Mouse (Mus musculus): ENCODE data around the gene 4933417A18Rik. TPM values are rescaled to one million over a fixed set of nuclear protein-coding genes. Genes with fewer than 3 reads are reported as not detected.
"Not testable (repeated sequence)": the region's sequence is repeated elsewhere in the genome, so short reads cannot be mapped to it uniquely, and the experiment has no call there.

The 4933417A18Rik gene
- total RNA-seq (2015; ENCODE audit: low replicate concordance) (not detected in 2 replicates), total RNA-seq (2017; ENCODE audit: low replicate concordance) (not detected in 2 replicates)

- ATAC-seq (replicated peaks; ENCODE audit: low FRiP score, poor library complexity, severe bottlenecking), result no peak
Measured at GRCm38 (mm10) chr13:34924210-34924609, at the start of gene 4933417A18Rik, which contains the start of gene Fam217a. 4933417A18Rik (plus strand) TSS chr13:34924409. Fam217a (minus strand) TSS chr13:34924310.

- ATAC-seq (replicated peaks; ENCODE audit: low FRiP score, poor library complexity, severe bottlenecking), result not testable (repeated sequence)
Measured at GRCm38 (mm10) chr13:34874736-34875135, 49.5 kb upstream of the 4933417A18Rik start.

GRCm38 (mm10) chr13:34875166-34875710 is 49.0 kb upstream of the 4933417A18Rik start, which contains the start of gene Prpf4b:
Prpf4b (plus strand) TSS chr13:34875302.
- ATAC-seq (replicated peaks; ENCODE audit: low FRiP score, poor library complexity, severe bottlenecking), result peak; percentile 78

- peak; percentile 72 for ATAC-seq (replicated peaks; ENCODE audit: low FRiP score, poor library complexity, severe bottlenecking)
Measured at GRCm38 (mm10) chr13:34875741-34876445, 48.3 kb upstream of the 4933417A18Rik start.

DNA sequence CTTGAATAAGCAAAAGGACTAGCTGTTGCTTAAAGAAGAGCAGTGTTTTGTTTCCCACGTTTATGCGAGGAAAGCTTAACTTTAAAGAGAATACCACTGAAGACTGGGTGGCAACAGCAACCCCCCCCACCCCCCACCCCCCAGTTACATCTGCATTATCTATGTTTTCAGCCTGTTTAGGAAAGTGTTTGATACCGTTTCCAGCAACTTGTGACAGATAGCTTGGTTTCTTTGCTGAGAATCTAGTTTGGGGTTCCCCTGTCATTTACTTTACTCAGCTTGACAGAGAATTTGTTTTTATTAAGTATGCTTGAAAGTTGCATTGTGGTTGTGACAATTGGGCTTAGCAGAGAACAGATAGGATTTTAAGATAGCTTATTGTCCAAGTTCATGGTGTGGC is 47.7 kb upstream of the 4933417A18Rik start:
- ATAC-seq (replicated peaks; ENCODE audit: low FRiP score, poor library complexity, severe bottlenecking), result no peak

- ATAC-seq (replicated peaks; ENCODE audit: low FRiP score, poor library complexity, severe bottlenecking), result no peak
Measured at GRCm38 (mm10) chr13:34892871-34893270, 31.3 kb upstream of the 4933417A18Rik start.

GRCm38 (mm10) chr13:34914614-34915013 is 9.6 kb upstream of the 4933417A18Rik start:
- ATAC-seq (replicated peaks; ENCODE audit: low FRiP score, poor library complexity, severe bottlenecking), result no peak

DNA sequence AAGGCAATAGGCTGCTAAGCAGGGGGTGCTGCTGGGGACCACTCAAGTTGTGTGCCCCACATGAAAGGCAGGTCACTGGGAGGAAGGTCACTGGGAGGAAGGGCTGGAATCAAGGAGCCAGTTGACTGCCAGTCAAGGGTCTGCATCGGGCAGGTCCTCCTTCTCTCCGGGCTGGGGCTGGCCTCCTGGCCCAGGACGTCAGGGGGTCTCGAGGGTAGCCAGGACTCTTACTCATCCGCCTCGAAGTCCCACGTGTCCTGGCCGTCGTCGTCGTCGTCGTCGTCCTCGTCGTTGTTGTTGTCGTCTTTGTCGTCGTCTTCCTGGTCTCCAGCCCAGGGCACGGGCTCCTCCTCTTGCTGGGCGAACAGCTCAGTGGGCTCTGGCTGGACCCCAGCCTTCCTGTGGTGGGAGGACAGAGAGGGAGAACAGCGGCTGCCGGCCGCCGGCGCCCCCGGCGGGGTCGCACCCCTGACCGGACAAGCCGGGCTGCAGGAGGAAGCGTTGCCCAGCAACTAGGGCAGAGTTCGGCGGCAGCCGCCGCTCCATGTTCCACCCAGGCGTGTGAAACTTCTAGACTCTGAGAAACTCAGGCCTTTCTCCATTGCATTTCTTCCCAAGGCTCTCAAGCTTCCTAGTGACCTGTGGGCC is 7.6 kb upstream of the 4933417A18Rik start:
- ATAC-seq (replicated peaks; ENCODE audit: low FRiP score, poor library complexity, severe bottlenecking), result no peak

DNA sequence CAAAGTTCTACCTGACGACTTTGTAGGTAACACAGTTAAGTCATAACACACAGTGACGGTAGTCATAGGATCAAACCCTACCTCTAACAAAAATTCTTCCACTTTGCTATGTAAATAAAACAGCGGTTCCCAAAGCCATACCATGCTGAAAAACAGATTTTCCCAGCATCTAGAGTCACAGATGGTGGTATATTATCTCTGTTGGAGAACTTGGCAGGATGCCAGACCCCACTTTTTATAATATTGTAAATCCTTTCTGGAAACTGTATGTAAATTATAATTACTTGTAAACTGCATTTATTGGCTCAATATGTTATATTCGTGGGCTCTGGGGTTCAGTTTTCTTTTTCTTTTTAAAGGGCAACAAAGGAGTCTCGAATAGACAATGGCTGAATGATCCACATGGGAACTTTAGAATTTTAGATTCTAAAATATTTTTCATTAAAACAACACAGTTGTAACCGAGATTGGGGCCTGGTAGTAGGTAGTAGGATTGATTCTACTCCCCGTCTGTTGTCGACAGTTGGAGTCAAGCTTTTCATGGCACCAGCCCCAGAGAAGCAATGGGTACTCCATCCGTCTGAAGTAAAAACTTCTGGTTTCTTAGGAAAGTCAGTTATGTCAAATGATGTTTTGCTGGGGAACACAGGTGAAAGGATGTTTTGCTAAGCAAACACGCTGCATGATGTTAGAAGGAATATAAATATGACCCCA is 10.9 kb downstream of the 4933417A18Rik start:
- ATAC-seq (replicated peaks; ENCODE audit: low FRiP score, poor library complexity, severe bottlenecking), result no peak

DNA sequence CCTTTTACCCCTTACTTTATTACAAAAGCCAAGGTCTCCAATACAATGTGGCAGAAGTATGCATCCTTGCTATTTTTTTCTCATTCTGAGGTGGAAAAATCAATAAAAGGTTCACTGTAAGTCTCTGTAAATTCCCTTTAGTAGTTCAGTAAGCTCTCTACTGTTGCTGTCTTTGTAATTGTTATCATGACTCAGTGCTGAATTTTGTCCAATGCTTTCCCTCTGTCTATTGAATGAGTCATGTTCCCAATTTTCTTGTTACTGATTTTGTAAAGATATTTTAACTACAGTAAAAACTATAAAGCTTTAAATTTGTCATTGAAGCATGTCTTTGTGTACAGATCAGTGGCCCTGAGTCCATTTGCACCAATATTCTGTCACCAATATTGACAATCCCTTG is 18.2 kb downstream of the 4933417A18Rik start:
- no peak for ATAC-seq (replicated peaks; ENCODE audit: low FRiP score, poor library complexity, severe bottlenecking)

DNA sequence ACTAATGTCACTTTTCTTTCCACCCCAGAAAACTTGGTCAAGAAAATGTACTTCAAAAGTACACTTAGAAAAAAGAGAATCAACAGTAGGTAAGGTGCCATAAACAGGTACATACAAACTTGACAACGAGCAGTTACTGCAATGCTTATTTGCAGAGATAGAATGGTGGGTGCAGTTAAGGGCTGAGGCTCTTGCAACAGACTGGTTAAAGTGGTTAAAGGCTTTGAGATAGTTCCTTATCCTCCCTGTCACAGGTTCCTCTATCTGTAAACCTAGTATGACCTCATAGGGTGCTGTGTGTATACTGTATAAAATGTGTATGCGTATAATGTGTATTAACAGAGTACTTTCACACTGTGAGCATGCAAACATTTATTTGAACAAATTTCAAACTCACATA is 27.2 kb downstream of the 4933417A18Rik start:
- not testable (repeated sequence) for ATAC-seq (replicated peaks; ENCODE audit: low FRiP score, poor library complexity, severe bottlenecking)

GRCm38 (mm10) chr13:34956901-34957300 is 32.7 kb downstream of the 4933417A18Rik start:
- ATAC-seq (replicated peaks; ENCODE audit: low FRiP score, poor library complexity, severe bottlenecking), result no peak

GRCm38 (mm10) chr13:34958158-34958557 is 33.9 kb downstream of the 4933417A18Rik start:
- ATAC-seq (replicated peaks; ENCODE audit: low FRiP score, poor library complexity, severe bottlenecking), result not testable (repeated sequence)

DNA sequence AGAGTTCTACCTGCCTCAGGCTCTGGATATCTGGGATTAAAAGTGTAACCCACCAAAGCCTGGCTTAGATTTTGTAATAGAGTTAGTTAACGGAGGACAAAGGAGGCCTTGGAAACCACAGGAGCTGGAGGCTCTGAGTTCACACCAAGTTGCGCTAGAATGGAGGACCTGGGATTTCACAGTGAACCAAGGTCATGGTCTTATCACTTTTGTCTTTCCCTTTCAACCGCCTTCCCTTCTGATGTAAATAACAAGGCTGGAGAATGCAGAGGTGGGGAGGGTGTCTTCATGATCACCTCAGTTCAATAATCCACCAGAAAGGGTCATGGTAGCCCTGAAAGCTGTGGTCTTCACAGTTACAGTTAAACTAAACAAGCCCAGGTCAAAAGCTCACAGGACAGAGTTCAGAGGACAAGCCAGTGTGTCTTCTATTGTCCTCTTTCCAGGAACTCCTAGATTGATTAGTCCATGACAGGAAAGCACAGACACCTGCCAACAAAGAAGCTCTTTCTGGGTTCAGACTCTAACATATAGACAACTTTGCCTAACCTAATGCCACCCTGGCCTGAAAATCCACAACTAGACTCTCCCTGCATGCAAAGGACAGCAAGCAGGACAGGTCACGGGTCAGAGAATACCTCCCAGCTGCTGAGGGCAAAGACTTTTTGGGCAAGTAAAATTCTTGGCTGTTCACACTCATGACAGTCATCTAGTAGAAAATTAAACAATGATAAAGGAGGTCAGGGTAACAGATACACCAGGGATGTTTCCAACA is 37.0 kb downstream of the 4933417A18Rik start:
- no peak for ATAC-seq (replicated peaks; ENCODE audit: low FRiP score, poor library complexity, severe bottlenecking)

- no peak for ATAC-seq (replicated peaks; ENCODE audit: low FRiP score, poor library complexity, severe bottlenecking)
Measured at GRCm38 (mm10) chr13:34963511-34964397, 39.5 kb downstream of the 4933417A18Rik start, which contains the start of gene Eci3. Eci3 (minus strand) TSS chr13:34963810.

DNA sequence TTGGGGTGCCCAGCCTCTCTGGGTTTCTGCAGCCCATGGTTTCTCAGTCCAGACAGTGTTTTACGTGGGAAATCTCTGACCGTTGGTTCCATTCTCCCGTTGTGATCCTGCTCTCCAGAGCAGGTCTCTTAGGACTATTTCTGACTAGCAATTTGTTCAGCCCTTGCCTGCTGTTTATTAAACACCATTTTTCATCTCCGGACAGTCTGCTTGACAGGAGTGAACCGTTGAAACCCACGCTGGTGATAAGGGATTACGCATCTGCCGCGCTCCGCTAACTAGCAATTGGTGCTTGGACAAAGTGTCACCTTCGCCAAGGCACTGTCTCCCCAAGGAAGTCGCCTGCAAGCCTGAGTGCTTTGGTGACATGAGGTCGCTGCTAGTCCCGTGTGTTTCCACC is 40.2 kb downstream of the 4933417A18Rik start:
- ATAC-seq (replicated peaks; ENCODE audit: low FRiP score, poor library complexity, severe bottlenecking), result no peak

DNA sequence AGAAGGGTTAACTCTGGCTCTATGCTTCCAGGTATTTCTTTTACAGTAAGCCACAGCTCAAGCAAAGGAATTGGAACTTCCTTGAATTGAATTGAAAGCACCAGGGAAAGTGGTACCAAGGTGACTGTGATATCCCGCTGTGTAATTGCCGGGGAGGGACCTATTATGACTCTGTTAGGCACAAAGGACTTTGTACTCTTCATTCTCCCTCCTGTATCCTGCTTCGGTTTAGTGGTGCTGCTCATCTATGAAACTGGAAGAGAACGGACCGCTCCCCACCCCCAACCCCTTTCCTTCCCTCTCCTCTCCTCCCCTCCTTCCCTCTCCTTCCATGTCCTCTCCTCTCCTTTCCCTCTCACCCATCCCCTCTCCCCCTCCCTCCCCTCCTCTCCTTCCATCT is 40.7 kb downstream of the 4933417A18Rik start:
- ATAC-seq (replicated peaks; ENCODE audit: low FRiP score, poor library complexity, severe bottlenecking), result no peak

DNA sequence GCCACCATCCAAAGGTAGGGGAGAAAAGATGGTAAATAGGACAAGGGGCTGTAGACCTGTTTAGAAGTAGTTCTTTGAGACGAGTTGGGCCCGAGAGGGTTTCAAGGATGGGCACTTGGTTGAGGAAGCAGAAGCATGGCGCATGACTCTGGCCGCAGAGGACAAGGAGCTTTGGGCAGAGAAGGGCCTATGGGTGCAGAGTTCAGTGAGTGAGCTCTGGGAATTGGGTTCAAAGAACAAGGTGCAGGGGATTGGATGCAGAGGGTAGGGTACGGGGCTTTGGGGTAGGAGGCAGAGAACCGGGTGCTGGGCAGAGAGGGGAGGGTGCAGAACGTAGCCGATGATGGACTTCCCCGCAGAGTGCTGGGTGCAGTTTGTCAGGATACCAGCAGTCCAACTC is 41.4 kb downstream of the 4933417A18Rik start:
- ATAC-seq (replicated peaks; ENCODE audit: low FRiP score, poor library complexity, severe bottlenecking), result not testable (repeated sequence)
